Mouse (Mus musculus) ES-E14 (cell line): ENCODE measurements at regions not wholly inside any gene's neighbourhood (a gene's known extent, or its start where the extent isn't known, plus 50 kb on each side); places are given as distances from the start of the nearest gene placed in this dataset.

ENCODE experiments used
- HCFC1 ChIP-seq: IDR thresholded peaks from 2 replicates; pipeline ENCODE4 v1.6.1; 2012; ENCODE audit warnings: low read length, inconsistent platforms, borderline replicate concordance; ENCODE audit not compliant: insufficient read depth
- MAFK ChIP-seq: IDR thresholded peaks from 2 replicates; pipeline ENCODE4 v1.6.1; 2014; ENCODE audit warnings: mild to moderate bottlenecking, low read depth, low read length, inconsistent platforms; ENCODE audit not compliant: insufficient read depth
- ZC3H11A ChIP-seq: IDR thresholded peaks from 2 replicates; pipeline ENCODE4 v1.6.1; 2012; ENCODE audit warnings: low read depth, mild to moderate bottlenecking, inconsistent platforms, low read length, borderline replicate concordance
- ZNF384 ChIP-seq: IDR thresholded peaks from 2 replicates; pipeline ENCODE4 v1.6.1; 2012; ENCODE audit warnings: low read depth, low read length, inconsistent platforms

DNA sequence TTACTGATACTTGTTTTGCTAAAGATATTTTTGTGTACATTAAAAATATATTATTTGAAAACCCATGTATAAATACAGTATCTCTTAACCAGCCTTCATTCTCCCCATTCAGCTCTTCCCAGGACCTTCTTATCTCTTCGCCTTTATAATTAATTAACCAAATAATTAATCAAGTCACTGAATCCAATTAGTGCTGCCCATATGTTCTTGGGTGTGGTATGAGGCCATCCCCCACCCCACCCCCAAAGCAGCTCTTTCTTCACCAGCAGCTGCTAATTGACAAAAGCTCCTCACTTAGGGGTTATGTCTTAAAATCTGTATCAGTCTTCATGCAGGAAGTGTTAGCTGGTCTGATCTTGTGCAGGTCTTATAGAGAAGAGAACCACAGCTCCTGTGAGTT is 728.8 kb upstream of the Nr2f1 start:
- TF ChIP-seq ZNF384 (no peak), ZC3H11A (no peak), MAFK (no peak), HCFC1 (no peak)
